8 mouse cellular contexts compared by ENCODE assay signal in genomic region chr11:59162443-59163254, GRCm38 (mm10). TPM values are rescaled to one million over a fixed set of nuclear protein-coding genes. Genes with fewer than 3 reads are reported as not detected.
DNase-seq lines count a peak whose midpoint lies in the region; ATAC-seq and TF ChIP-seq lines count a peak whose summit lies in the region.

No protein-coding gene starts in this region.

- peak overlapping the region; percentile 56 for H3K4me2 ChIP-seq in kidney, postnatal 0 days (ENCODE audit: low read length)
- peak overlapping the region; percentile 73 for H3K4me2 ChIP-seq in hindbrain, embryonic 13.5 days
- H3K4me2 ChIP-seq in midbrain, embryonic 15.5 days, result peak overlapping the region; percentile 75

- H3K9ac ChIP-seq in kidney, postnatal 0 days (ENCODE audit: low read depth, low read length), result peak overlapping the region; percentile 15; the same call in 1 of the 2 replicates
- H3K9ac ChIP-seq in hindbrain, embryonic 13.5 days, result peak overlapping the region; percentile 72
- H3K9ac ChIP-seq in midbrain, embryonic 15.5 days, result peak overlapping the region; percentile 95

- no peak for DNase-seq in kidney, postnatal 0 days (ENCODE audit: low spot score)
- DNase-seq in kidney, postnatal 10 days, result no peak
- peak; percentile 81 for DNase-seq in c-Kit-positive CD71-positive TER-119-positive erythroid progenitor cells, embryonic 14.5 days (ENCODE audit: low spot score)
- no peak for DNase-seq in urinary bladder, postnatal 14 days (ENCODE audit: low spot score)
- no peak for DNase-seq in cerebellum, adult 9-11 months
- no peak for DNase-seq in adrenal gland, adult 2 months

- H3K4me1 ChIP-seq in kidney, postnatal 0 days (replicated peaks; ENCODE audit: insufficient read depth, low read length), result peaks cover 7% of the 10 kb centered on the region
- peaks cover 22% of the 10 kb centered on the region for H3K4me1 ChIP-seq in hindbrain, embryonic 13.5 days (replicated peaks)
- H3K4me1 ChIP-seq in midbrain, embryonic 15.5 days, result peaks cover 19% of the 10 kb centered on the region

- H3K27ac ChIP-seq in kidney, postnatal 0 days, result peak overlapping the region; percentile 100
- H3K27ac ChIP-seq in hindbrain, embryonic 13.5 days, result peak overlapping the region; percentile 100
- peak overlapping the region; percentile 100 for H3K27ac ChIP-seq in midbrain, embryonic 15.5 days

- no peak for TF ChIP-seq CTCF in kidney, postnatal 0 days (IDR thresholded peaks at IDR 0.05; ENCODE audit: low read depth)

- peaks cover 8% of the 10 kb centered on the region; the same call in 1 of the 2 replicates for H3K36me3 ChIP-seq in kidney, postnatal 0 days (ENCODE audit: insufficient read depth, low read length)
- H3K36me3 ChIP-seq in hindbrain, embryonic 13.5 days, result peaks cover 21% of the 10 kb centered on the region
- 0 out of 2 replicates have a peak, but pooled peaks cover 10% of the 10 kb centered on the region for H3K36me3 ChIP-seq in midbrain, embryonic 15.5 days (replicated peaks)

- H3K27me3 ChIP-seq in kidney, postnatal 0 days (ENCODE audit: insufficient read depth, low read length), result no peaks in the 10 kb centered on the region
- H3K27me3 ChIP-seq in hindbrain, embryonic 13.5 days, result no peaks in the 10 kb centered on the region
- H3K27me3 ChIP-seq in midbrain, embryonic 15.5 days (replicated peaks), result no peaks in the 10 kb centered on the region

- ATAC-seq in kidney, postnatal 0 days (replicated peaks; ENCODE audit: low FRiP score, low read depth), result peak; percentile 9; the same call in 1 of the 2 replicates
- peak; percentile 62 for ATAC-seq in hindbrain, embryonic 13.5 days (ENCODE audit: low FRiP score)
- ATAC-seq in midbrain, embryonic 15.5 days (replicated peaks), result peak; percentile 1; the same call in 1 of the 2 replicates

- WGBS in kidney, postnatal 0 days, result 53% methylated on average over 9 of the region's 9 CpGs
- 63% methylated on average over 9 of the region's 9 CpGs for whole genome bisulfite sequencing in hindbrain, embryonic 13.5 days
- 60% methylated on average over 9 of the region's 9 CpGs for WGBS in midbrain, embryonic 15.5 days

- H3K9me3 ChIP-seq in kidney, postnatal 0 days (replicated peaks; ENCODE audit: low read length), result no peaks in the 10 kb centered on the region
- no peaks in the 10 kb centered on the region for H3K9me3 ChIP-seq in hindbrain, embryonic 13.5 days
- H3K9me3 ChIP-seq in midbrain, embryonic 15.5 days, result no peaks in the 10 kb centered on the region

- peak overlapping the region; percentile 72 for H3K4me3 ChIP-seq in kidney, postnatal 0 days (replicated peaks; ENCODE audit: low read depth, low read length)
- peak overlapping the region; percentile 69 for H3K4me3 ChIP-seq in hindbrain, embryonic 13.5 days
- peak overlapping the region; percentile 94 for H3K4me3 ChIP-seq in midbrain, embryonic 15.5 days

RNA-seq across cellular contexts. Expression of gene Iba57, which starts 0.9 kb away (rescaled TPM):
- 6.5 and 6.9 TPM in 2 replicates for polyA plus RNA-seq in kidney, postnatal 0 days (2015; fragmentation: Nextera tagmentation; extraction: Ambion mirVana)
- polyA plus RNA-seq in hindbrain, embryonic 13.5 days (2015; fragmentation: Nextera tagmentation; extraction: Ambion mirVana), result 6.2 and 7.3 TPM in 2 replicates
- 7.2 and 8.7 TPM in 2 replicates for polyA plus RNA-seq in midbrain, embryonic 15.5 days (2015; fragmentation: Nextera tagmentation; extraction: Ambion mirVana)
- 10 to 100 TPM; 16.5 to 21.9 TPM for total RNA-seq in adrenal gland, adult 2 months (2021)
- 15.5 and 16.0 TPM in 2 replicates for polyA plus RNA-seq in adrenal gland, adult 2 months (2012; rRNA removed)

RNA-seq across cellular contexts. Expression of gene Gjc2, which starts 20.4 kb away (rescaled TPM):
- 1.2 TPM in 2 replicates for polyA plus RNA-seq in kidney, postnatal 0 days (2015; fragmentation: Nextera tagmentation; extraction: Ambion mirVana)
- polyA plus RNA-seq in hindbrain, embryonic 13.5 days (2015; fragmentation: Nextera tagmentation; extraction: Ambion mirVana), result 0.14 and 0.17 TPM in 2 replicates
- 0.13 and 0.28 TPM in 2 replicates for polyA plus RNA-seq in midbrain, embryonic 15.5 days (2015; fragmentation: Nextera tagmentation; extraction: Ambion mirVana)
- total RNA-seq in adrenal gland, adult 2 months (2021), result 1 to 10 TPM in 1 of 2 experiments, under 1 TPM in 1; 0.29 to 1.5 TPM
- 3.0 TPM in 2 replicates for polyA plus RNA-seq in adrenal gland, adult 2 months (2012; rRNA removed)

RNA-seq across cellular contexts. Expression of gene Obscn, which starts 26.4 kb away (rescaled TPM):
- 0.20 and 0.26 TPM in 2 replicates for polyA plus RNA-seq in kidney, postnatal 0 days (2015; fragmentation: Nextera tagmentation; extraction: Ambion mirVana)
- polyA plus RNA-seq in hindbrain, embryonic 13.5 days (2015; fragmentation: Nextera tagmentation; extraction: Ambion mirVana), result 0.22 and 0.44 TPM in 2 replicates
- 0.28 and 0.38 TPM in 2 replicates for polyA plus RNA-seq in midbrain, embryonic 15.5 days (2015; fragmentation: Nextera tagmentation; extraction: Ambion mirVana)
- 1 to 10 TPM in 1 of 2 experiments, under 1 TPM in 1; 0.92 to 1.5 TPM for total RNA-seq in adrenal gland, adult 2 months (2021)
- polyA plus RNA-seq in adrenal gland, adult 2 months (2012; rRNA removed), result 5.5 and 7.8 TPM in 2 replicates

RNA-seq across cellular contexts. Expression of gene Guk1, which starts 29.4 kb away (rescaled TPM):
- polyA plus RNA-seq in kidney, postnatal 0 days (2015; fragmentation: Nextera tagmentation; extraction: Ambion mirVana), result 127 and 135 TPM in 2 replicates
- 177 and 182 TPM in 2 replicates for polyA plus RNA-seq in hindbrain, embryonic 13.5 days (2015; fragmentation: Nextera tagmentation; extraction: Ambion mirVana)
- polyA plus RNA-seq in midbrain, embryonic 15.5 days (2015; fragmentation: Nextera tagmentation; extraction: Ambion mirVana), result 232 and 257 TPM in 2 replicates
- total RNA-seq in adrenal gland, adult 2 months (2021), result 10 to 100 TPM; 48.2 to 72.0 TPM
- 80.0 and 95.2 TPM in 2 replicates for polyA plus RNA-seq in adrenal gland, adult 2 months (2012; rRNA removed)

RNA-seq across cellular contexts. Expression of gene Mrpl55, which starts 39.6 kb away (rescaled TPM):
- polyA plus RNA-seq in kidney, postnatal 0 days (2015; fragmentation: Nextera tagmentation; extraction: Ambion mirVana), result 112 and 121 TPM in 2 replicates
- polyA plus RNA-seq in hindbrain, embryonic 13.5 days (2015; fragmentation: Nextera tagmentation; extraction: Ambion mirVana), result 92.9 and 96.8 TPM in 2 replicates
- polyA plus RNA-seq in midbrain, embryonic 15.5 days (2015; fragmentation: Nextera tagmentation; extraction: Ambion mirVana), result 89.8 and 93.2 TPM in 2 replicates
- total RNA-seq in adrenal gland, adult 2 months (2021), result 10 to 100 TPM; 47.5 to 61.8 TPM
- 56.4 and 64.8 TPM in 2 replicates for polyA plus RNA-seq in adrenal gland, adult 2 months (2012; rRNA removed)

Comparison
In these comparisons a context has a peak if more than half of its experiments do, and no peak if none do; other contexts are left out.
1. ATAC-seq: peak in every context shown above with its lines; median percentile 62 in hindbrain, embryonic 13.5 days; 9 in kidney, postnatal 0 days; 1 in midbrain, embryonic 15.5 days.
2. H3K9ac ChIP-seq: peak in every context shown above with its lines; median percentile 95 in midbrain, embryonic 15.5 days; 72 in hindbrain, embryonic 13.5 days; 15 in kidney, postnatal 0 days.